Mouse (Mus musculus): ENCODE data around the gene Thada.
"Not testable (repeated sequence)": the region's sequence is repeated elsewhere in the genome, so short reads cannot be mapped to it uniquely, and the experiment has no call there.

Thada gene

DNA sequence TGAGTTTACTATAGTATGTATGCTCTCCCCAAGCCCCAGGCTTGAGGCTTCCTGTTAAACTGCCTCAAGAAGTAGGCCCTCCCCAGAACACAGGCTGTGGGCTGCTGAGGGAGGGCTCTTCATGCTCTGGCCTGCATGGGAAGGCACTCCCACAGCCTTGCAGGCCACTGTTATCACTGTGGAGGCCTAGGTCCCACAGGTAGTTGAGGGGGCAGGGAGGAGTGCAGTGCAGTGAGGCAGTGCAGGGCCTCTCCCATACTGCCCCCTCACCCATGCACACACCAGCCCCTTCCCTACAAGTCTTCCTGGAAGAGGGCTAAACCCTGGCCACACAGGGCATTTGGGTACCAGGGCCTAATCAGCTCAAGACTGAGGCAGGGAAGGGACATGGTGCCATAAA, 205.0 kb downstream of the Thada start:
- in situ Hi-C loops (cut with MboI, MseI) = no loop called here

DNA sequence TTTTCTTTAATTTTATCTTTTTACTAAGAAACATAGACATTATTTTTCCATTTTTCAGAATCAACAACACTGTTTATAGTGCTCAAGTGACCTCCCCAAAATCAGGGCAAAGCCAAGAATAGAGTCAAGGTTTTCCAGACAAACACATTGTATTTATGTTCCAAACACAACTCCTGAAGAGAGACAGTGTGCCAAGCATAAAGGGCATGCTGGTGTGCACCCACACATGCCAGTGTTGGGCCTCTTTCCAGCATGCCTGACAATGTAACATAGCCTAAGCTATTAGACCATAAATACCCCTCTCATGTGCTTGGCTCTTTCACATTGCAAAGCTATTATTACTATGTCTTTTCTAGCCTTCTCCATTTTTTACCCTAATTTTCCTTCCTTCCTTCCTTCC, 205.8 kb downstream of the Thada start:
- in situ Hi-C loops (cut with MboI, MseI) = no loop called here

GRCm38 (mm10) chr17:84258638-84259261, 207.3 kb downstream of the Thada start:
- in situ Hi-C loops (cut with MboI, MseI) = no loop called here

GRCm38 (mm10) chr17:84257927-84258532, 208.0 kb downstream of the Thada start:
- in situ Hi-C loops (cut with MboI, MseI) = no loop called here

DNA sequence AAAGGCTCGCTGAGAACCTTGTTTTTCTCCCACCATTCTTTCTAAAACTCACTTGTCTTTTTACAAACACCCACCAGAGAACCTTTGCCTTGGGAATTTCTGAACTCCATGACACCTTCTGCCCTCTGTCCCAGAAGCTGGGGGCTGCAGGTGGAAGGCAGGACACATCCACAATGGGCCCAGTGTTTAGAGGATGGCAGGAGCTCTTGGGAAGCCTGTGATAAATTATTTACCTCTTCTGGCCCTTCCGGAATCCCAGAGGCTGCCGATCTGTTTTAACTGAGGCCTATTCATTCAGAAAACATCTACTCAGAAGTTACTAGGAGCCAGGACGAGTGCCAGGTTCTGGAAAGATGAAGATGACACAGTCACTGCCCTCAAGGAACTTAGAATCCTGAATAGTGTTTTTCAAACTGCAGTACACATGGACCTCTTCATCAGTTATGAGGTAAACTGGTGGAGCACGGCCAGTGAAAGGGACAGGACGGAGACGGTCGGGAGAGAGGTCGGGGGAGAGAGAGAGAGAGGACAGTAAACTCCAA, 209.7 kb downstream of the Thada start:
- in situ Hi-C loops (cut with MboI, MseI) = no loop called here

DNA sequence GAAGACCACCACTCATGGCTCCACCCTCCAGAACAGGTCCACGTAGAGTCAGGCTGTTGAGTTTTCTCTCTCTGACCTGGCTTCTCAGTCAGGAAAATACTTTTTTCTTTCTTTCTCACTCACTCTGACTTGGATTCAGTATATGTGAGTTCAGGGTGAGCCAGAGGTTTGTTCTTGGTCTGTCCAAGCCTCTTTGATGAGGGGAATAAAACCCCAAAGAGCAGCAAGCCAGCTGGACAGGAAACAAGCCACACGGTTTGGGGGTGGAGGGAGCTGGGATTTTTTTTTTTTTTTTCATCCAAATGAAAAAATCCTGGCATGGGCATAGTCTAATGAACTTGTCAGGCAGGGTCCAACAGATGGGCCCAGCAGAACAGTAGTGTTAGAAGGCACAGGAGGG, 210.2 kb downstream of the Thada start:
- in situ Hi-C loops (cut with MboI, MseI) = no loop called here

GRCm38 (mm10) chr17:84251426-84251825, 214.6 kb downstream of the Thada start:
- in situ Hi-C loops (cut with MboI, MseI) = no loop called here

GRCm38 (mm10) chr17:84244182-84244920, 221.7 kb downstream of the Thada start:
- in situ Hi-C loops (cut with MboI, MseI) = no loop called here

DNA sequence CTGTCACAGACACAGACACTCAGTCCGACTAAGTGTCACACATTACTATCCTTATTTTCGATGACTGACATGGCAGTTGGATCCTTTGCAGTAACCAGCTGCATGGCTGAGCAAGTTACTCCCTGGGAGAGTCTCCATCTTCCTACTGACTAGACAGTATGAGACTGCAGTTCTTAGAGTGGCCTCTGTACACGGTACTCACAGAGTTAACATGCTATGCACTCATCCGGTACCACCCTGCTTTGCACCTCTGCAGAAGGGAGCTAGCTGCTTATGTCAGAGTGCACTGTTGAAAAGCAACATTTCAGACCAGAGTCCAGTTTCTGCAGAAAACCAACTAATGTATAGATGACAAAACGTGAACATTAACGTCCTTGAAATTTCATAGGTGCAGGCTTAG, 222.2 kb downstream of the Thada start:
- in situ Hi-C loops (cut with MboI, MseI) = no loop called here

DNA sequence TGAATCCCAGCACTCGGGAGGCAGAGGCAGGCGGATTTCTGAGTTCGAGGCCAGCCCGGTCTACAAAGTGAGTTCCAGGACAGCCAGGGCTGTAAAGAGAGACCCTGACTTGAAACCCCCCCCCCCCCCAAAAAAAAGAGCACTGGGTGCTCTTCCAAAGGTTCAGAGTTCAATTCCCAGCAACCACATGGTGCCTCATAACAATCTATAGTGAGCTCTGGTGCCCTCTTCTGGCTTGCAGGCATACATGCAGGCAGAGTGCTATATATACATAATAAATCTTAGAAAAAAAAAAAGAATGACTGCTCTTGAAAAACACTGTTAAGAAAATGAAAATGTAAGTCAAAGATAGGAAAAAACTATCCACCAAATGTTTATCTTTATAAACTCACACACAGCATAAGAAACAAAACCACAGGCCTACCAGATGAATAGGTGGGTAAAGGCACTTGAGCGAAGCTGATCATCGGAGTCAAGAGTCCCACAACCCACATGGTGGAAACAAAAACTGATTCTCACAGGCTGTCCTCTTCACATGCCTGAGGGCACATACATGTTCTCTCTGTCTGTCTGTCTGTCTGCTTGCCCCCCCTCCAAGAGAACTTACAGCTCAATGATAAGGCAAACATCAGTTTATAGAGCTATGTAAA, 224.6 kb downstream of the Thada start:
- in situ Hi-C loops (cut with MboI, MseI) = no loop called here

DNA sequence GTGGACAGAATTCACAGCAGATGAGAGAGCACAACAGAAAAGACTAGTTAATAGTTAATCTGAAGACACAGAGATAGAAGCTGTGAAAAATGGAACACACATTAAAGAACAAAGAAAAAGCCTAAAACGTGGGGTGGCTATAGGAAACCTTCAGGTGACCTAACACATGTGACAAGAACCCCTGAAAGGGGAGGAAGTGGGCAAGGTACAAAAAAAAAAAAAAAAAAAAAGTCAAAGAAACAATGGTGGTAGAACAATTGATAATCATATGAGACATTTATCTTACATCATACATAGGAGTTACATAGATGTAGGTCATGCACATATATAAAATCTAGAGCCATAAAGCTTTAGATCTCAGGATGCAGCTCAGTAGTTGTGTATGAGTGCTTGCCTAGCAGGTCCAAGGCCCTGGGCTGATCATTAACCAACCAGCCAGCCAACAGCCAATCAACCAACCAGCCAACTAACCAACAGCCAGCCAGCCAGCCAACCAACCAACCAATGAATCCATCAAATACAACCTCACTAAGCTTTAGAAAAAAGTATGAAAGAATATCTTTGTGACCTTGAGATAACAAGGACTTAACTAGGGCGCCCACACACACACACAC, 226.2 kb downstream of the Thada start:
- in situ Hi-C loops (cut with MboI, MseI) = no loop called here

GRCm38 (mm10) chr17:84238174-84238573, 227.8 kb downstream of the Thada start:
- in situ Hi-C loops (cut with MboI, MseI) = no loop called here

DNA sequence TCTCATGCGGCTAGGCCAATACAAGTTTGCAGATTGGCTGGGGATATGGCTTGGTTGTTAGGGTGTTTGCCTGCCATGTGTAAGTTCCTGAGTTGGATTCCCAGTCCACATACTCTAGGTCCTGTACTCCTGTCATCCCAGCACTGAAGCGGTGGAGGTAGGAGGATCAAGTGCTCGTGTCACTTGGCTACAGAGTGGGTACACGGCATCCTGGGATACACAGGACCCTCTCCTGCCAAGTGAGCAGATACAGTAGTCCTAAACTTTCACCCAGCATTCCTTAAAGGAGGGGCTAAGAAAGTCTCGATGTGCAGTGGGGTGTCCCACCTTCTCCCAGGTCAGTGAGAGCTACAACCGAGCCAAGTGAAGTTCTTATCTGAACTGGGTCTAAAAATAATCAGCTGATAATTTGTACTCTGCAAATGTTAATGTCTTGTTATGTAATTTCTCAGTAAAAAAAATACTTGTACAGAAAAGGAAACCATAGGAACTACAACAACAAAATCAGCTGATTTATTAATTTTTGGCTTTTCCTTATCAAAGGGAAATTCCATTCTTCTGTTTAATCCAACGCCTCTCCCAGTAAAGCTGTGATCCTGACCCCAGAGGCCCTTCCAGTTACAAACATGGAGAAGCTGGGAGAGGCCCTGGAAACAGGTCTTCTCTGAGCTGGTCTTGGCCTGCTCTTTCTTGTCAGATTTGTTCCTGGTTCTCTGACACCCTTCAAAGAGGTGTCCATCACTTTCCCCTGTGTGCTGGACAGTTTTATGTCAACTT, 229.0 kb downstream of the Thada start:
- in situ Hi-C loops (cut with MboI, MseI) = no loop called here

GRCm38 (mm10) chr17:84235399-84235928, 230.5 kb downstream of the Thada start:
- in situ Hi-C loops (cut with MboI, MseI) = no loop called here

DNA sequence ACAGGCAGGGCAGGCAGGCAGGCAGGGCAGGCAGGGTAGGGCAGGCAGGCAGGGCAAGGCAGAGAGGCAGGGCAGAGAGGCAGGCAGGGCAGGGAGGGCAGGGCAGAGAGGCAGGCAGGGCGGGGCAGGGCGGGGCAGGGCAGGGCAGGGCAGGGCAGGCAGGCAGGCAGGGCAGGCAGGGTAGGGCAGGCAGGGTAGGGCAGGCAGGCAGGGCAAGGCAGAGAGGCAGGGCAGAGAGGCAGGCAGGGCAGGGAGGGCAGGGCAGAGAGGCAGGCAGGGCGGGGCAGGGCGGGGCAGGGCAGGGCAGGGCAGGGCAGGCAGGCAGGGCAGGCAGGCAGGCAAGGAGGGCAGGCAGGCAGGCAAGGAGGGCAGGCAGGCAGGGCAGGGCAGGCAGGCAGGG, 231.2 kb downstream of the Thada start:
- in situ Hi-C loops (cut with MboI, MseI) = not testable (repeated sequence)

- in situ Hi-C loops (cut with MboI, MseI) = no loop called here
Measured at GRCm38 (mm10) chr17:84233758-84234157, 232.2 kb downstream of the Thada start.

DNA sequence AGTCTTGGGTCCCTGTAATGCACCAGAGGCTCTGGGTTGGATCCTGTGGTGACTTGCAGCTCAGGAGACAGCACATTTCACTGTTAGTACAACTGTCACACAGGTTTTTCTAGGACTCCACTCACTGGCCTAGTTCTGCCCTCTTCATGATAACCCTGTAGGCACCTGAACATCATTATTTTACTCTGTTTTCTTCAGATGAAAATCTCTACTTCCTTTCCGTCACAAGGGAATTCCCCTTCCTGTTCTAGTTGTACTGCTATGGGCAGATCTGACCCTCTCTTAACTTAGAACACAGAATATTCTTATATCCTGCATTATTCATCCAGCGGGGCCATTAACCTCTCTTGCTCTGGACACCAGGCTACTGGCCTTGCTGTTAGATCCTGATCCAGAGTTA, 234.6 kb downstream of the Thada start:
- in situ Hi-C loops (cut with MboI, MseI) = no loop called here

GRCm38 (mm10) chr17:84228223-84228622, 237.8 kb downstream of the Thada start:
- in situ Hi-C loops (cut with MboI, MseI) = no loop called here

- in situ Hi-C loops (cut with MboI, MseI) = no loop called here
Measured at GRCm38 (mm10) chr17:84226681-84227080, 239.3 kb downstream of the Thada start.

GRCm38 (mm10) chr17:84226231-84226630, 239.8 kb downstream of the Thada start:
- in situ Hi-C loops (cut with MboI, MseI) = no loop called here
